10 mouse cellular contexts compared by ENCODE assay signal in genomic region chr2:181763006-181763830, GRCm38 (mm10). TPM values are rescaled to one million over a fixed set of nuclear protein-coding genes. Genes with fewer than 3 reads are reported as not detected.
DNase-seq lines count a peak whose midpoint lies in the region; ATAC-seq and TF ChIP-seq lines count a peak whose summit lies in the region.
"Had no signal": no experiment of that assay in that cellular context is flagged by ENCODE, and none has a peak within 500 bp of the region (broad histone marks: within the 10 kb centered on the region; RNA-seq: fewer than 3 reads in every experiment).

Gene Myt1 (plus strand): TSS chr2:181763332.

- no peaks in the 10 kb centered on the region for H3K9me3 ChIP-seq in forebrain, embryonic 13.5 days (replicated peaks)

- DNase-seq in left cerebral cortex, adult 2 months (ENCODE audit: extremely low spot score in 1 of 2, low spot score in 2 of 2): no peak
- DNase-seq in left cerebral cortex, adult 11 months (ENCODE audit: low spot score): no peak
- no peak for DNase-seq in left cerebral cortex, postnatal 25 days (ENCODE audit: low spot score in 2 of 2)
- DNase-seq in retina, postnatal 1 day: peak; percentile 88
- DNase-seq in adrenal gland, postnatal 36 days: no peak
- no peak for DNase-seq in urinary bladder, postnatal 36 days (ENCODE audit: low spot score in 2 of 2)

- peaks cover 73% of the 10 kb centered on the region for H3K4me1 ChIP-seq in forebrain, embryonic 13.5 days

- H3K4me2 ChIP-seq in forebrain, embryonic 13.5 days: peak within 1 kb of the TSS; percentile 78

- peak within 1 kb of the TSS; percentile 58 for H3K9ac ChIP-seq in forebrain, embryonic 13.5 days

- TF ChIP-seq CTCF in left cerebral cortex, adult 2 months (IDR thresholded peaks at IDR 0.05): no peak

- intact Hi-C loops in left cerebral cortex, adult 2 months (cut with DNase I): no loop called here
- intact Hi-C loops in left cerebral cortex, postnatal 25 days (cut with DNase I): no loop called here

- no peak within 1 kb of the TSS for H3K4me3 ChIP-seq in left cerebral cortex, adult 2 months
- peak within 1 kb of the TSS; percentile 36 for H3K4me3 ChIP-seq in forebrain, embryonic 13.5 days

- ATAC-seq in forebrain, embryonic 13.5 days: peak; percentile 72
- ATAC-seq in cerebellum, adult (ENCODE audit: insufficient number of reproducible peaks, low FRiP score, low TSS enrichment): no peak
- ATAC-seq: lung, postnatal 0 days had no signal

- H3K27ac ChIP-seq in left cerebral cortex, adult 2 months: no peak within 1 kb of the TSS
- peak within 1 kb of the TSS; percentile 94 for H3K27ac ChIP-seq in forebrain, embryonic 13.5 days

- no peaks in the 10 kb centered on the region for H3K36me3 ChIP-seq in forebrain, embryonic 13.5 days (ENCODE audit: poor library complexity, severe bottlenecking)

- 8% methylated on average over 8 of the region's 8 CpGs for WGBS in forebrain, embryonic 13.5 days

- H3K27me3 ChIP-seq in forebrain, embryonic 13.5 days: no peaks in the 10 kb centered on the region

RNA-seq across cellular contexts. Expression of gene Myt1, which starts in this region (rescaled TPM):
- total RNA-seq in left cerebral cortex, adult 2 months (2021): 10 to 100 TPM; 17.9 to 19.6 TPM
- 39.9 and 40.9 TPM in 2 replicates for polyA plus RNA-seq in forebrain, embryonic 13.5 days (2015; fragmentation: Nextera tagmentation; extraction: Ambion mirVana)
- total RNA-seq in left cerebral cortex, postnatal 25 days (2021): 10 to 100 TPM; 17.4 to 18.1 TPM
- total RNA-seq in adrenal gland, postnatal 36 days (2021): 1 to 10 TPM; 2.7 to 3.7 TPM
- total RNA-seq: gastrocnemius, adult 8-10 months had no signal
- polyA plus RNA-seq: lung, postnatal 0 days had no signal
